12 mouse cellular contexts compared by ENCODE assay signal in genomic region chr16:75291194-75291593, GRCm38 (mm10).
DNase-seq lines count a peak whose midpoint lies in the region; ATAC-seq and TF ChIP-seq lines count a peak whose summit lies in the region.
"Had no signal": no experiment of that assay in that cellular context is flagged by ENCODE, and none has a peak within 500 bp of the region (broad histone marks: within the 10 kb centered on the region; RNA-seq: fewer than 3 reads in every experiment).

No protein-coding gene starts in this region.

- H3K9ac ChIP-seq in forebrain, embryonic 11.5 days (ENCODE audit: low read length): no peak overlapping the region
- no peak overlapping the region for H3K9ac ChIP-seq in kidney, postnatal 0 days (ENCODE audit: low read depth, low read length)
- H3K9ac ChIP-seq: embryonic facial prominence, embryonic 13.5 days had no signal

- no peaks in the 10 kb centered on the region for H3K27me3 ChIP-seq in forebrain, embryonic 11.5 days (ENCODE audit: control insufficient read depth, insufficient read depth, low read length)
- no peaks in the 10 kb centered on the region for H3K27me3 ChIP-seq in forebrain, embryonic 10.5 days (ENCODE audit: poor library complexity, severe bottlenecking)
- H3K27me3 ChIP-seq in kidney, postnatal 0 days (ENCODE audit: insufficient read depth, low read length): no peaks in the 10 kb centered on the region
- H3K27me3 ChIP-seq: embryonic facial prominence, embryonic 13.5 days had no signal

- H3K4me2 ChIP-seq in forebrain, embryonic 11.5 days (ENCODE audit: low read depth, low read length, severe bottlenecking): no peak overlapping the region
- no peak overlapping the region for H3K4me2 ChIP-seq in kidney, postnatal 0 days (ENCODE audit: low read length)
- H3K4me2 ChIP-seq: embryonic facial prominence, embryonic 13.5 days had no signal

- ATAC-seq in forebrain, embryonic 11.5 days (replicated peaks; ENCODE audit: low FRiP score): 0 out of 2 replicates have a peak, but pooled peaks have one; percentile 30
- no peak for ATAC-seq in kidney, postnatal 0 days (replicated peaks; ENCODE audit: low FRiP score, low read depth)

- no peak for DNase-seq in forebrain, embryonic 11.5 days (ENCODE audit: low spot score)
- no peak for DNase-seq in forebrain, embryonic 10.5 days (ENCODE audit: extremely low spot score, low spot score)
- DNase-seq in kidney, postnatal 0 days (ENCODE audit: low spot score): peak; percentile 51
- DNase-seq in kidney, postnatal 36 days: no peak
- DNase-seq in 416B (ENCODE audit: low read depth): peak; percentile 70
- peak; percentile 1 for DNase-seq in c-Kit-positive CD71-positive TER-119-positive erythroid progenitor cells, embryonic 14.5 days (ENCODE audit: low spot score)
- DNase-seq in frontal cortex, postnatal 14 days (ENCODE audit: low spot score in 2 of 2): no peak
- no peak for DNase-seq in spleen, postnatal 10 days (ENCODE audit: low spot score in 2 of 2)
- DNase-seq: heart, postnatal 10 days; lung, postnatal 14 days had no signal

- TF ChIP-seq CTCF in kidney, postnatal 0 days (IDR thresholded peaks at IDR 0.05; ENCODE audit: low read depth): peak; percentile 69

- H3K9me3 ChIP-seq in forebrain, embryonic 11.5 days (ENCODE audit: control insufficient read depth, low read length): no peaks in the 10 kb centered on the region
- H3K9me3 ChIP-seq in forebrain, embryonic 10.5 days: no peaks in the 10 kb centered on the region
- no peaks in the 10 kb centered on the region for H3K9me3 ChIP-seq in kidney, postnatal 0 days (replicated peaks; ENCODE audit: low read length)
- H3K9me3 ChIP-seq: embryonic facial prominence, embryonic 13.5 days had no signal

- H3K36me3 ChIP-seq in forebrain, embryonic 11.5 days (ENCODE audit: control insufficient read depth, insufficient read depth, low read length): no peaks in the 10 kb centered on the region
- H3K36me3 ChIP-seq in forebrain, embryonic 10.5 days (replicated peaks): no peaks in the 10 kb centered on the region
- H3K36me3 ChIP-seq in kidney, postnatal 0 days (ENCODE audit: insufficient read depth, low read length): no peaks in the 10 kb centered on the region
- H3K36me3 ChIP-seq: embryonic facial prominence, embryonic 13.5 days had no signal

- no peak overlapping the region for H3K27ac ChIP-seq in forebrain, embryonic 11.5 days (ENCODE audit: low read depth, low read length)
- H3K27ac ChIP-seq in forebrain, embryonic 10.5 days: no peak overlapping the region
- no peak overlapping the region for H3K27ac ChIP-seq in kidney, postnatal 0 days
- H3K27ac ChIP-seq: embryonic facial prominence, embryonic 13.5 days had no signal

- H3K4me3 ChIP-seq in forebrain, embryonic 11.5 days (ENCODE audit: low read depth, low read length): no peak overlapping the region
- no peak overlapping the region for H3K4me3 ChIP-seq in forebrain, embryonic 10.5 days
- no peak overlapping the region for H3K4me3 ChIP-seq in kidney, postnatal 0 days (replicated peaks; ENCODE audit: low read depth, low read length)
- H3K4me3 ChIP-seq: embryonic facial prominence, embryonic 13.5 days; myocyte had no signal

- WGBS in forebrain, embryonic 11.5 days: 45% methylated on average over 4 of the region's 4 CpGs
- WGBS in forebrain, embryonic 10.5 days: 53% methylated on average over 4 of the region's 4 CpGs
- WGBS in kidney, postnatal 0 days: 38% methylated on average over 4 of the region's 4 CpGs

- H3K4me1 ChIP-seq in forebrain, embryonic 11.5 days (replicated peaks; ENCODE audit: control insufficient read depth, insufficient read depth, low read length): no peaks in the 10 kb centered on the region
- H3K4me1 ChIP-seq in forebrain, embryonic 10.5 days: no peaks in the 10 kb centered on the region
- H3K4me1 ChIP-seq in kidney, postnatal 0 days (replicated peaks; ENCODE audit: insufficient read depth, low read length): no peaks in the 10 kb centered on the region
- H3K4me1 ChIP-seq: embryonic facial prominence, embryonic 13.5 days had no signal

Comparison
In these comparisons a context has a peak if more than half of its experiments do, and no peak if none do; other contexts are left out.
1. DNase-seq: peak in kidney, postnatal 0 days (single experiment), 416B (single experiment) and c-Kit-positive CD71-positive TER-119-positive erythroid progenitor cells, embryonic 14.5 days (single experiment); none in forebrain, embryonic 11.5 days (single experiment), forebrain, embryonic 10.5 days (single experiment), kidney, postnatal 36 days (0 of 2), frontal cortex, postnatal 14 days (0 of 2) and spleen, postnatal 10 days (0 of 2).